27 mouse cellular contexts compared by ENCODE assay signal in genomic region chr12:115257802-115258201, GRCm38 (mm10).
DNase-seq lines count a peak whose midpoint lies in the region; ATAC-seq lines count a peak whose summit lies in the region.
"Had no signal": no experiment of that assay in that cellular context is flagged by ENCODE, and none has a peak within 500 bp of the region (broad histone marks: within the 10 kb centered on the region; RNA-seq: fewer than 3 reads in every experiment).

No protein-coding gene starts in this region.

- H3K36me3 ChIP-seq in embryonic facial prominence, embryonic 10.5 days (replicated peaks) = no peaks in the 10 kb centered on the region
- H3K36me3 ChIP-seq: hindbrain, embryonic 13.5 days; limb, embryonic 10.5 days; midbrain, embryonic 13.5 days; neural tube, embryonic 12.5 days had no signal

- H3K9me3 ChIP-seq in embryonic facial prominence, embryonic 10.5 days = peaks cover 22% of the 10 kb centered on the region
- H3K9me3 ChIP-seq: limb, embryonic 10.5 days; megakaryocyte, embryonic 14.5 days had no signal

- DNase-seq in 416B (ENCODE audit: low read depth) = peak; percentile 8
- no peak for DNase-seq in embryonic facial prominence, embryonic 10.5 days (ENCODE audit: low spot score)
- no peak for DNase-seq in retina, embryonic 14.5 days (ENCODE audit: low spot score)
- no peak for DNase-seq in T-cell, adult 2 months (ENCODE audit: low spot score)
- DNase-seq: B cell, adult 2 months; cerebellum, adult 2 months; cerebellum, postnatal 25 days; embryo, embryonic 11 days; gastrocnemius, postnatal 14 days; heart, adult 2 months; kidney, adult 8-10 months; kidney, postnatal 14 days; liver; spleen, adult 18-20 months; thymus, adult 2 months; thymus, postnatal 4 days had no signal

- WGBS in embryonic facial prominence, embryonic 10.5 days = 75% methylated on average over 1 of the region's 1 CpGs

- no peaks in the 10 kb centered on the region for H3K4me1 ChIP-seq in embryonic facial prominence, embryonic 10.5 days
- H3K4me1 ChIP-seq: hindbrain, embryonic 13.5 days; limb, embryonic 10.5 days; midbrain, embryonic 13.5 days; neural tube, embryonic 12.5 days had no signal

- H3K4me3 ChIP-seq in embryonic facial prominence, embryonic 10.5 days = no peak overlapping the region
- H3K4me3 ChIP-seq: heart, adult 2 months; hindbrain, embryonic 13.5 days; limb, embryonic 10.5 days; megakaryocyte, embryonic 14.5 days; midbrain, embryonic 13.5 days; neural tube, embryonic 12.5 days had no signal

- peak; percentile 75 for ATAC-seq in CD4-positive, CD25-positive, alpha-beta regulatory T cell, adult 4 months
- peak; percentile 76 to 87 for ATAC-seq in hematopoietic stem cell, adult 5-6 weeks (replicated peaks in 1 of 2; ENCODE audit: insufficient read depth in 1 of 2, low FRiP score in 2 of 2, low TSS enrichment in 1 of 2, low read depth in 1 of 2, poor library complexity in 2 of 2, severe bottlenecking in 2 of 2)
- ATAC-seq in monocyte, adult 5-6 weeks (replicated peaks; ENCODE audit: insufficient number of reproducible peaks, low FRiP score, low TSS enrichment, poor library complexity, severe bottlenecking) = 0 out of 2 replicates have a peak, but pooled peaks have one; percentile 63
- ATAC-seq in erythroblast, adult 5-6 weeks (replicated peaks; ENCODE audit: low FRiP score, poor library complexity, severe bottlenecking) = no peak
- ATAC-seq: forebrain, embryonic 16.5 days; midbrain, embryonic 13.5 days had no signal

- no peaks in the 10 kb centered on the region for H3K27me3 ChIP-seq in embryonic facial prominence, embryonic 10.5 days (replicated peaks; ENCODE audit: low read depth, poor library complexity, severe bottlenecking)
- H3K27me3 ChIP-seq: hindbrain, embryonic 13.5 days; megakaryocyte, embryonic 14.5 days; midbrain, embryonic 13.5 days; neural tube, embryonic 12.5 days had no signal

- no peak overlapping the region for H3K27ac ChIP-seq in embryonic facial prominence, embryonic 10.5 days (replicated peaks)
- H3K27ac ChIP-seq: heart, adult 2 months; hindbrain, embryonic 13.5 days; limb, embryonic 10.5 days; midbrain, embryonic 13.5 days; neural tube, embryonic 12.5 days; stomach, postnatal 0 days had no signal
